29 mouse cellular contexts compared by ENCODE assay signal in genomic region chr7:115142163-115142562, GRCm38 (mm10).
DNase-seq lines count a peak whose midpoint lies in the region; ATAC-seq and TF ChIP-seq lines count a peak whose summit lies in the region.
"Had no signal": no experiment of that assay in that cellular context is flagged by ENCODE, and none has a peak within 500 bp of the region (broad histone marks: within the 10 kb centered on the region; RNA-seq: fewer than 3 reads in every experiment).

No protein-coding gene starts in this region.

- no peaks in the 10 kb centered on the region for H3K9me3 ChIP-seq in hindbrain, postnatal 0 days (ENCODE audit: low read length)
- no peaks in the 10 kb centered on the region for H3K9me3 ChIP-seq in hindbrain, embryonic 13.5 days
- no peaks in the 10 kb centered on the region for H3K9me3 ChIP-seq in neural tube, embryonic 14.5 days (ENCODE audit: control insufficient read depth, low read length)
- H3K9me3 ChIP-seq in forebrain, embryonic 16.5 days (ENCODE audit: control insufficient read depth, low read length): no peaks in the 10 kb centered on the region
- H3K9me3 ChIP-seq: forebrain, embryonic 10.5 days; forebrain, embryonic 13.5 days; G1E; heart, embryonic 12.5 days; heart, embryonic 15.5 days had no signal

- TF ChIP-seq CTCF in hindbrain, postnatal 0 days (IDR thresholded peaks at IDR 0.05; ENCODE audit: low read depth): no peak

- H3K27ac ChIP-seq in hindbrain, postnatal 0 days: no peak overlapping the region
- no peak overlapping the region for H3K27ac ChIP-seq in hindbrain, embryonic 13.5 days
- H3K27ac ChIP-seq in neural tube, embryonic 14.5 days (ENCODE audit: low read depth, low read length): no peak overlapping the region
- no peak overlapping the region for H3K27ac ChIP-seq in forebrain, embryonic 16.5 days (ENCODE audit: low read length)
- H3K27ac ChIP-seq: forebrain, embryonic 10.5 days; forebrain, embryonic 13.5 days; gastrocnemius, adult 2 months; heart, embryonic 15.5 days; hindbrain, embryonic 14.5 days had no signal

- H3K4me2 ChIP-seq in hindbrain, postnatal 0 days (ENCODE audit: low read depth, low read length): no peak overlapping the region
- H3K4me2 ChIP-seq in hindbrain, embryonic 13.5 days: no peak overlapping the region
- H3K4me2 ChIP-seq in neural tube, embryonic 14.5 days (ENCODE audit: low read depth, low read length): no peak overlapping the region
- H3K4me2 ChIP-seq in forebrain, embryonic 16.5 days (ENCODE audit: low read length): no peak overlapping the region
- H3K4me2 ChIP-seq: forebrain, embryonic 13.5 days; heart, embryonic 12.5 days; heart, embryonic 15.5 days; hindbrain, embryonic 14.5 days had no signal

- peak; percentile 39 for DNase-seq in heart, adult 11 months
- DNase-seq in heart, postnatal 4 days: no peak
- DNase-seq in hindbrain, postnatal 0 days (ENCODE audit: low spot score): peak; percentile 20
- DNase-seq: adrenal gland, postnatal 10 days; adrenal gland, postnatal 36 days; B cell, adult 2 months; cerebellum, adult 18-20 months; cerebellum, adult 9-11 months; cerebellum, postnatal 36 days; forebrain, postnatal 0 days; gastrocnemius, adult 2 months; gastrocnemius, postnatal 14 days; heart, adult 18-20 months; heart, postnatal 10 days; heart, postnatal 36 days; kidney, adult 18-20 months had no signal

- no peaks in the 10 kb centered on the region for H3K4me1 ChIP-seq in hindbrain, postnatal 0 days (ENCODE audit: insufficient read depth, low read length)
- peaks cover 6% of the 10 kb centered on the region; the same call in 1 of the 2 replicates for H3K4me1 ChIP-seq in hindbrain, embryonic 13.5 days (replicated peaks)
- H3K4me1 ChIP-seq in neural tube, embryonic 14.5 days (ENCODE audit: control insufficient read depth, insufficient read depth, low read length): no peaks in the 10 kb centered on the region
- H3K4me1 ChIP-seq in forebrain, embryonic 16.5 days (replicated peaks; ENCODE audit: control insufficient read depth, insufficient read depth, low read length): no peaks in the 10 kb centered on the region
- H3K4me1 ChIP-seq: forebrain, embryonic 13.5 days had no signal

- ATAC-seq in hindbrain, postnatal 0 days: 0 out of 2 replicates have a peak, but pooled peaks have one; percentile 43
- no peak for ATAC-seq in hindbrain, embryonic 13.5 days (ENCODE audit: low FRiP score)
- ATAC-seq in neural tube, embryonic 14.5 days (ENCODE audit: low read depth): peak; percentile 34; the same call in 1 of the 2 replicates
- no peak for ATAC-seq in forebrain, embryonic 16.5 days
- ATAC-seq: forebrain, embryonic 13.5 days; forebrain, postnatal 0 days; inflammation-experienced regulatory T-cells, adult 6 months; intestine, embryonic 16.5 days; Patski had no signal

- no peak overlapping the region for H3K9ac ChIP-seq in hindbrain, postnatal 0 days (replicated peaks; ENCODE audit: low read length)
- no peak overlapping the region for H3K9ac ChIP-seq in hindbrain, embryonic 13.5 days
- no peak overlapping the region for H3K9ac ChIP-seq in neural tube, embryonic 14.5 days (replicated peaks; ENCODE audit: low read depth, low read length)
- H3K9ac ChIP-seq in forebrain, embryonic 16.5 days (replicated peaks; ENCODE audit: low read depth, low read length): no peak overlapping the region
- H3K9ac ChIP-seq: forebrain, embryonic 13.5 days; forebrain, postnatal 0 days; heart, embryonic 12.5 days; heart, embryonic 15.5 days; hindbrain, embryonic 14.5 days had no signal

- H3K27me3 ChIP-seq in hindbrain, postnatal 0 days (ENCODE audit: insufficient read depth, low read length): no peaks in the 10 kb centered on the region
- 0 out of 2 replicates have a peak, but pooled peaks cover 10% of the 10 kb centered on the region for H3K27me3 ChIP-seq in hindbrain, embryonic 13.5 days
- no peaks in the 10 kb centered on the region for H3K27me3 ChIP-seq in neural tube, embryonic 14.5 days (ENCODE audit: control insufficient read depth, insufficient read depth, low read length)
- H3K27me3 ChIP-seq in forebrain, embryonic 16.5 days (replicated peaks; ENCODE audit: control insufficient read depth, insufficient read depth, low read length): no peaks in the 10 kb centered on the region
- H3K27me3 ChIP-seq: CH12.LX; heart, embryonic 12.5 days; heart, embryonic 15.5 days; Patski had no signal

- no peaks in the 10 kb centered on the region for H3K36me3 ChIP-seq in hindbrain, postnatal 0 days (ENCODE audit: insufficient read depth, low read length)
- H3K36me3 ChIP-seq in hindbrain, embryonic 13.5 days: no peaks in the 10 kb centered on the region
- H3K36me3 ChIP-seq in neural tube, embryonic 14.5 days (ENCODE audit: control insufficient read depth, insufficient read depth, low read length): no peaks in the 10 kb centered on the region
- no peaks in the 10 kb centered on the region for H3K36me3 ChIP-seq in forebrain, embryonic 16.5 days (ENCODE audit: control insufficient read depth, insufficient read depth)
- H3K36me3 ChIP-seq: forebrain, embryonic 10.5 days; G1E; heart, embryonic 12.5 days; heart, embryonic 15.5 days had no signal

- 41% methylated on average over 2 of the region's 2 CpGs for WGBS in hindbrain, postnatal 0 days
- WGBS in hindbrain, embryonic 13.5 days: 47% methylated on average over 2 of the region's 2 CpGs
- 26% methylated on average over 2 of the region's 2 CpGs for WGBS in neural tube, embryonic 14.5 days
- 43% methylated on average over 2 of the region's 2 CpGs for WGBS in forebrain, embryonic 16.5 days

- H3K4me3 ChIP-seq in hindbrain, postnatal 0 days (ENCODE audit: low read length): no peak overlapping the region
- H3K4me3 ChIP-seq in hindbrain, embryonic 13.5 days: no peak overlapping the region
- no peak overlapping the region for H3K4me3 ChIP-seq in neural tube, embryonic 14.5 days (ENCODE audit: low read depth, low read length)
- H3K4me3 ChIP-seq in forebrain, embryonic 16.5 days (replicated peaks; ENCODE audit: low read length): no peak overlapping the region
- H3K4me3 ChIP-seq: forebrain, embryonic 10.5 days; forebrain, embryonic 13.5 days; gastrocnemius, adult 2 months; heart, embryonic 12.5 days; heart, embryonic 15.5 days had no signal

Comparison
In these comparisons a context has a peak if more than half of its experiments do, and no peak if none do; other contexts are left out.
1. ATAC-seq: peak in hindbrain, postnatal 0 days (single experiment) and neural tube, embryonic 14.5 days (single experiment); none in hindbrain, embryonic 13.5 days (single experiment) and forebrain, embryonic 16.5 days (single experiment).